Mouse (Mus musculus): ENCODE data around the gene Dnajc15. TPM values are rescaled to one million over a fixed set of nuclear protein-coding genes. Genes with fewer than 3 reads are reported as not detected.

Dnajc15 gene
- polyA plus RNA-seq, 1 experiment from 2014 or later = 119 TPM

DNA sequence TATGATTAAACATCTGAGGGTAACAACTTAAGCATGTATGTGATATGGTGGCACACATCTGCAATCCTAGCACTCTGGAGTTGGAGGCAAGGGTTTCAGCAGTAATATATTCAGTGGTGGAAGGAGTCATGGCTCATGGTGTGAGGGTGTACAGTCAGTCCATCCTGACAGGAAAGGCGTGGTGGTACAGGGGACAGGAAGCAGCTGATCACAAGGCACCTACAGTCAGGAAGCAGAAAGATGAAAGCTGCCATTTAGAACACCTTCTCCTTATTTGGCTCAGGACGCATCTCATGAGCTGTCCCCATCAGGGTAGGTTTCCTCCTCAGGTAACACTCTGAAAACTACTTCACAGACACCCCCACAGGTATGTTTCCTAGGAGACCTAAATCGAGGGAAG, 4.0 kb downstream of the Dnajc15 start:
- H3K4me1 ChIP-seq (ENCODE audit: control insufficient read depth, insufficient read depth, low read length) = no peaks in the 10 kb centered on the region
- WGBS = 80% methylated on average over 3 of the region's 3 CpGs
- no peaks in the 10 kb centered on the region for H3K9me3 ChIP-seq (ENCODE audit: control insufficient read depth, low read length)
- H3K4me3 ChIP-seq (ENCODE audit: low read depth, low read length) = no peak overlapping the region
- ATAC-seq (ENCODE audit: insufficient number of reproducible peaks, low FRiP score, low TSS enrichment, low read depth) (no peak), DNase-seq (ENCODE audit: low spot score) (no peak)
- no peaks in the 10 kb centered on the region for H3K36me3 ChIP-seq (ENCODE audit: control insufficient read depth, insufficient read depth, low read length)
- H3K9ac ChIP-seq (ENCODE audit: low read length) = no peak overlapping the region
- H3K27ac ChIP-seq (replicated peaks; ENCODE audit: low read depth, low read length) = no peak overlapping the region
- H3K4me2 ChIP-seq (ENCODE audit: low read depth, severe bottlenecking) = no peak overlapping the region
- H3K27me3 ChIP-seq (ENCODE audit: control insufficient read depth, insufficient read depth, low read length) = no peaks in the 10 kb centered on the region

DNA sequence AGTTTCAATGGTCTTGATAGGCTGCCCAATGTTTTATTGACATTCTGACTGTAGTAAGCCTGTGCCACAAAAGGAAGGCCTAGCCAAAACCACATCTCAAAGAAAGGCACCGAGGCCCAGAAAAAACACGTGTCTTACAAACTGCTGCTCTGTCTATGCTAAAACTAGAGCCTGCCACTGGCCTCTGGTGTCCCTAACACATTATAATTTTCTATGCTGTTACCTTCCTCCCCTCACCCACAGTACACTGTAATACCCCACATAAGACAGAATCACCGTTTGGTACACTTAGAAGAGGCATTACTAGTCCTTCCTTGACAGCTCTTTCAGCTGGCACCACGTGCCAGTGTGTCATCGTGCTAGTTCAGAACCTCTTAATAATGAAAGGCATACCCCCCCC, 7.3 kb downstream of the Dnajc15 start:
- ATAC-seq (ENCODE audit: insufficient number of reproducible peaks, low FRiP score, low TSS enrichment, low read depth) (no peak), DNase-seq (ENCODE audit: low spot score) (no peak)
- H3K4me3 ChIP-seq (ENCODE audit: low read depth, low read length) = no peak overlapping the region
- H3K4me1 ChIP-seq (ENCODE audit: control insufficient read depth, insufficient read depth, low read length) = no peaks in the 10 kb centered on the region
- H3K27me3 ChIP-seq (ENCODE audit: control insufficient read depth, insufficient read depth, low read length) = no peaks in the 10 kb centered on the region
- H3K4me2 ChIP-seq (ENCODE audit: low read depth, severe bottlenecking) = no peak overlapping the region
- H3K9me3 ChIP-seq (ENCODE audit: control insufficient read depth, low read length) = no peaks in the 10 kb centered on the region
- no peak overlapping the region for H3K27ac ChIP-seq (replicated peaks; ENCODE audit: low read depth, low read length)
- 92% methylated on average over 5 of the region's 5 CpGs for WGBS
- H3K36me3 ChIP-seq (ENCODE audit: control insufficient read depth, insufficient read depth, low read length) = no peaks in the 10 kb centered on the region
- no peak overlapping the region for H3K9ac ChIP-seq (ENCODE audit: low read length)

DNA sequence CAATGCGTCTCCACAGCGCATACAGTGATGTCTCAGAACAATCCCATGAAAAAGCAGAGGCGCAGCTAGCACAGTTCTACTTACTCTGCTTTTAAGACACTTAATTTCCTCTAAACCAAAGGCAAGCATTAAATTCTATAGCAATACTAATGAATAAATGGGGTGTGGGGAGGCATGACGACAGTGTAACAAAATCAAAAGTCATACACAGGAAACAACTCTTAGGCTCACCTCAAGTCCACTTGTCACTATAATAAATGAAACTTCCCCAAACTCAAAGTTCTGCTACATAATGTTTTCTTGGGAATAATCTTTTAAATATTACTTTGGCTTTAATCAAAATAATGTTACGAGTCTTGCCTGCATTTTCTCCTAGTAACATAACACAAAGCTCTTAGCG, 10.4 kb downstream of the Dnajc15 start:
- WGBS = 87% methylated on average over 6 of the region's 6 CpGs
- H3K4me1 ChIP-seq (ENCODE audit: control insufficient read depth, insufficient read depth, low read length) = 0 out of 2 replicates have a peak, but pooled peaks cover 3% of the 10 kb centered on the region
- DNase-seq (ENCODE audit: low spot score) (no peak), ATAC-seq (ENCODE audit: insufficient number of reproducible peaks, low FRiP score, low TSS enrichment, low read depth) (no peak)
- no peak overlapping the region for H3K4me2 ChIP-seq (ENCODE audit: low read depth, severe bottlenecking)
- no peak overlapping the region for H3K9ac ChIP-seq (ENCODE audit: low read length)
- H3K4me3 ChIP-seq (ENCODE audit: low read depth, low read length) = no peak overlapping the region
- H3K36me3 ChIP-seq (ENCODE audit: control insufficient read depth, insufficient read depth, low read length) = no peaks in the 10 kb centered on the region
- no peaks in the 10 kb centered on the region for H3K27me3 ChIP-seq (ENCODE audit: control insufficient read depth, insufficient read depth, low read length)
- H3K27ac ChIP-seq (replicated peaks; ENCODE audit: low read depth, low read length) = no peak overlapping the region
- no peaks in the 10 kb centered on the region for H3K9me3 ChIP-seq (ENCODE audit: control insufficient read depth, low read length)

DNA sequence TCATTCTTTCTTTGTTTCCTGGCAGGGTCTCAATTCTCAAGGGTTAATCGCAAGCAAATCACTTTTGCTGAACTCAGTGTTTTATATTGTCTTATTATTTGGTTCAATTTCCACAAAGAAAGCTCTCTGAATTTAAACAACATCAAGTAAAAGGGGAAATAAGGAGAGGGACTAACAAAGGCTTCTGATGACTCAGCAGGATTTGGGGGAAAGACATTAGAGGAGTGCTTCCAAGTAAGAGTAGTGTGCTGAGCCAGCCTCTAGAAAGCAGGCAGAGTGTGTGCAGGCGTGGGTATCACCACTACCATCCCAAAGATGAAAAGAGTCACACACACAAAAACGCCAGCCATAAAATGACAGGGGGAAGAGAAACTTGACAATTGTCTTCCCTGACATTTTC, 10.9 kb downstream of the Dnajc15 start:
- Histone ChIP-seq H3K4me1 (ENCODE audit: control insufficient read depth, insufficient read depth, low read length) (0 out of 2 replicates have a peak, but pooled peaks cover 3% of the 10 kb centered on the region), H3K27me3 (ENCODE audit: control insufficient read depth, insufficient read depth, low read length) (no peaks in the 10 kb centered on the region), H3K4me2 (ENCODE audit: low read depth, severe bottlenecking) (no peak overlapping the region), H3K27ac (replicated peaks; ENCODE audit: low read depth, low read length) (no peak overlapping the region), H3K4me3 (ENCODE audit: low read depth, low read length) (no peak overlapping the region), H3K36me3 (ENCODE audit: control insufficient read depth, insufficient read depth, low read length) (no peaks in the 10 kb centered on the region), H3K9ac (ENCODE audit: low read length) (no peak overlapping the region), H3K9me3 (ENCODE audit: control insufficient read depth, low read length) (no peaks in the 10 kb centered on the region)
- no peak for ATAC-seq (ENCODE audit: insufficient number of reproducible peaks, low FRiP score, low TSS enrichment, low read depth)
- no peak for DNase-seq (ENCODE audit: low spot score)
- WGBS = 90% methylated on average over 3 of the region's 3 CpGs

DNA sequence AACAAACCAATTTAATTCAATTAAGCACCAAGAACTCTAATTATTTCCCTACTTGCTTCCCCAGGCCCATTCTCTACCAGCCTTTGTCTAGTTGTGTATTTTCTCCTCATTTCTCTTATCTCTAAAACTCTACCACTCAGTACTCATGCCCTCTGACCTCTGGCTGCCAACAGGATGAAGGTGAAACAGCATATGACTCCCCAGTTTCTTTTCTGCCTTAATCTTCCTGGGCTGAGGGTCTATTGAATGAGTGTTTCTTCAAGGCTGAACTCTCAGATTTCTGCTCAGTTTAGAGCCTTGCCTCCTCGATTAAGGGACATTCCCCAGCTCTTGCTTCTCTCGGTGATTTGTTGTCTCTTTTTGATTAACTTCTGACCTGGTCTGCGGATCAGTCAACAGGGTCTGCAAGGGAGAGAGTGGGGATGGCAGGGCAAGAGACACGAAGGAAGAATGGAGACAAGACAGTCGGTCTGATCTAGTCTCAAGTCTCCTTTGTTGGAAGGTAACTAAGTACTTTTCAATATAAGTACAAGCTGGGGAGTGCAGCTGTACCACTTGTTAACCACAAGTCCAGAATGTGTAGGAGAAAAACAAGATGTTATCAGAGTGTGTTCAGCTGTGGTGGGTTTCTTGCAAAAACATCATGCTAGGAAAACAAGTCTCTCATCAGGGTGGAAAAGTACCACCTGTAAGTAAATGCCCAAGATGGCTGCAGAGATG, 13.9 kb downstream of the Dnajc15 start:
- Histone ChIP-seq H3K4me1 (ENCODE audit: control insufficient read depth, insufficient read depth, low read length) (0 out of 2 replicates have a peak, but pooled peaks cover 3% of the 10 kb centered on the region), H3K4me2 (ENCODE audit: low read depth, severe bottlenecking) (no peak overlapping the region), H3K9ac (ENCODE audit: low read length) (no peak overlapping the region), H3K27ac (replicated peaks; ENCODE audit: low read depth, low read length) (no peak overlapping the region), H3K36me3 (ENCODE audit: control insufficient read depth, insufficient read depth, low read length) (no peaks in the 10 kb centered on the region), H3K9me3 (ENCODE audit: control insufficient read depth, low read length) (no peaks in the 10 kb centered on the region), H3K4me3 (ENCODE audit: low read depth, low read length) (no peak overlapping the region), H3K27me3 (ENCODE audit: control insufficient read depth, insufficient read depth, low read length) (no peaks in the 10 kb centered on the region)
- DNase-seq (ENCODE audit: low spot score) = no peak
- 55% methylated on average over 5 of the region's 5 CpGs for WGBS
- ATAC-seq (ENCODE audit: insufficient number of reproducible peaks, low FRiP score, low TSS enrichment, low read depth) = no peak

DNA sequence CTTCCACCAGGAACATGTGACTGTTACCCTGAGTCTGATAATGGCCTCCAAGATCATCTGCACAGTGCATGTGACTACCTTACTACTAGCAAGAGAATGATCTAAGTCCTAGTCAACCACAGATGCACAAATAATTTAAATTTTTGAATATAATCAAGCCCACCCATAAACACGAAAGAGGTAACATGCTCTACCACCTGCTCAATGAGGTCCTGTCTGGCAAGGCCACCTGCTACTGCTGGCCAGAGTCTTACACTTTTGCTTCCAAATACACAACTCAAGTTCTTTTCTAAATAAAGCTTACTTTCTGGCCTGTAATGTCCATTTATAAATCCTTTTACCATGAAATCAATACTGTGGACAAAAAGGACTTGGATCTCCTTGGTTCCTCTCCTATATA, 15.0 kb downstream of the Dnajc15 start:
- WGBS = 83% methylated on average over 1 of the region's 1 CpGs
- H3K27me3 ChIP-seq (ENCODE audit: control insufficient read depth, insufficient read depth, low read length) = no peaks in the 10 kb centered on the region

DNA sequence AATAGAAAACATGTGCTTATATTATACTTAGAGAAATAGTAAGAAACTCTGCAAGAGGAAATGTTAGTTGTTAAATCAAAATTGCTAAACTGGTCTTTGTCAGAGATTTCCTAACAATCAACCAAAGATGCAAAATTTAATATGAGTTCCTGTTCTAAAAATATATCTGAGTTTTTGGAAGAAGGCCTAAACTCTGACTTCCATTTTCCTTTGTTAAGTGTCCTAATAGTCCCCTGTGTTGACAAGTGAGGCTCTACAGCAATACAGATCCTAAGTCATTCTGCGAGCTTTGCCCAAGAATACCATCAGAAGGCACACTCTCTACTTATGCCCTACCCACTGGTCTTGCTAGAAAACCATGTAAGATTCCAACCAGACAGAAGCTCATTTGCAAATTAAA, 21.0 kb downstream of the Dnajc15 start:
- H3K9ac ChIP-seq (ENCODE audit: low read length) = no peak overlapping the region
- no peak overlapping the region for H3K4me3 ChIP-seq (ENCODE audit: low read depth, low read length)
- H3K9me3 ChIP-seq (ENCODE audit: control insufficient read depth, low read length) = no peaks in the 10 kb centered on the region
- H3K4me1 ChIP-seq (ENCODE audit: control insufficient read depth, insufficient read depth, low read length) = no peaks in the 10 kb centered on the region
- H3K27ac ChIP-seq (replicated peaks; ENCODE audit: low read depth, low read length) = no peak overlapping the region
- WGBS = 88% methylated on average over 1 of the region's 1 CpGs
- no peaks in the 10 kb centered on the region for H3K27me3 ChIP-seq (ENCODE audit: control insufficient read depth, insufficient read depth, low read length)
- DNase-seq (ENCODE audit: low spot score) (no peak), ATAC-seq (ENCODE audit: insufficient number of reproducible peaks, low FRiP score, low TSS enrichment, low read depth) (no peak)
- H3K36me3 ChIP-seq (ENCODE audit: control insufficient read depth, insufficient read depth, low read length) = 0 out of 2 replicates have a peak, but pooled peaks cover 2% of the 10 kb centered on the region
- H3K4me2 ChIP-seq (ENCODE audit: low read depth, severe bottlenecking) = no peak overlapping the region

More for the DNA sequence above, 15.0 kb downstream of the Dnajc15 start:
- H3K9me3 ChIP-seq (ENCODE audit: control insufficient read depth, low read length) = no peaks in the 10 kb centered on the region
- H3K4me2 ChIP-seq (ENCODE audit: low read depth, severe bottlenecking) = no peak overlapping the region
- DNase-seq (ENCODE audit: low spot score) = no peak
- no peak overlapping the region for H3K27ac ChIP-seq (replicated peaks; ENCODE audit: low read depth, low read length)
- no peak overlapping the region for H3K4me3 ChIP-seq (ENCODE audit: low read depth, low read length)
- no peaks in the 10 kb centered on the region for H3K36me3 ChIP-seq (ENCODE audit: control insufficient read depth, insufficient read depth, low read length)
- H3K9ac ChIP-seq (ENCODE audit: low read length) = no peak overlapping the region
- H3K4me1 ChIP-seq (ENCODE audit: control insufficient read depth, insufficient read depth, low read length) = 0 out of 2 replicates have a peak, but pooled peaks cover 3% of the 10 kb centered on the region
- ATAC-seq (ENCODE audit: insufficient number of reproducible peaks, low FRiP score, low TSS enrichment, low read depth) = no peak

DNA sequence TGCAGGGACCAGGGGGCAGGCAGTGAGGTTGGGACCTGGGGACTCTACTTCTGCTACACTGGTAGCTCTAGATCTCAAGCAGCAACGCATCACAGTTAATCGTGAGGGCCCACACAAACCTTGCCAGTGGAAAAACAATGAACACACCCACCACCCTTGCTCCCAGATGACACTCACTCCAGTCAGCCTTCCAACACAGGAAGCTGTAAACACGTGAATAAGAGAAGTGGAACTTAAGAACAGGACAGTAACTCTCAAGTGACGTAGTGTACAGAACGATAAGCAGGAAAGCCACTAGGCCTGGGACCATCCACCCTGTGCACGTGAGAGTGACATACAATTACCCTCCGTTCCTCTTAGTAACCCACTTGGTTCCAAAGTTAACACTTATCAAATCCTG, 25.1 kb downstream of the Dnajc15 start:
- H3K4me2 ChIP-seq (ENCODE audit: low read depth, severe bottlenecking) = no peak overlapping the region
- H3K27me3 ChIP-seq (ENCODE audit: control insufficient read depth, insufficient read depth, low read length) = no peaks in the 10 kb centered on the region
- WGBS = 87% methylated on average over 7 of the region's 7 CpGs
- DNase-seq (ENCODE audit: low spot score) = no peak
- no peak overlapping the region for H3K9ac ChIP-seq (ENCODE audit: low read length)
- ATAC-seq (ENCODE audit: insufficient number of reproducible peaks, low FRiP score, low TSS enrichment, low read depth) = no peak
- H3K4me3 ChIP-seq (ENCODE audit: low read depth, low read length) = no peak overlapping the region
- H3K4me1 ChIP-seq (ENCODE audit: control insufficient read depth, insufficient read depth, low read length) = no peaks in the 10 kb centered on the region
- H3K27ac ChIP-seq (replicated peaks; ENCODE audit: low read depth, low read length) = no peak overlapping the region
- H3K36me3 ChIP-seq (ENCODE audit: control insufficient read depth, insufficient read depth, low read length) = 0 out of 2 replicates have a peak, but pooled peaks cover 2% of the 10 kb centered on the region
- no peaks in the 10 kb centered on the region for H3K9me3 ChIP-seq (ENCODE audit: control insufficient read depth, low read length)

DNA sequence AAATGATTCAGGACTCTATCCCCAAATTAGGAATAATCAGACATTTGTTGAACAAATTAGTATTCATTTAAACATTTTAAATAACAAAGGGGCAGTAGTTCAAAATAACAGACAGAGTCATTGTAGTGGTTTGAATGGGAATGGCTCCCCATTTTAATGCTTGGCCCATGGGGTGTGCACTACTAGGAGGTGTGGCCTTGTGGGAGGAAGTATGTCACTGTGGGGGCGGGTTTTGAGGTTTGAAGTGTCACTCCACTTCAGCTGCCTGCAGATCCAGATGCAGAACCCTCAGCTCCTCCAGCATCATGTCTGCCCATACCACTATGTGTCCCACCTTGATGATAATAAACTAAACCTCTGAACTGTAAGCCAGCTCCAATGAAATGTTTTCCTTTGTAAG, 26.6 kb downstream of the Dnajc15 start:
- DNase-seq (ENCODE audit: low spot score) (no peak), ATAC-seq (ENCODE audit: insufficient number of reproducible peaks, low FRiP score, low TSS enrichment, low read depth) (no peak)
- no peak overlapping the region for H3K4me3 ChIP-seq (ENCODE audit: low read depth, low read length)
- H3K4me2 ChIP-seq (ENCODE audit: low read depth, severe bottlenecking) = no peak overlapping the region
- H3K9ac ChIP-seq (ENCODE audit: low read length) = no peak overlapping the region
- no peaks in the 10 kb centered on the region for H3K9me3 ChIP-seq (ENCODE audit: control insufficient read depth, low read length)
- 0 out of 2 replicates have a peak, but pooled peaks cover 2% of the 10 kb centered on the region for H3K36me3 ChIP-seq (ENCODE audit: control insufficient read depth, insufficient read depth, low read length)
- H3K4me1 ChIP-seq (ENCODE audit: control insufficient read depth, insufficient read depth, low read length) = no peaks in the 10 kb centered on the region
- H3K27ac ChIP-seq (replicated peaks; ENCODE audit: low read depth, low read length) = no peak overlapping the region
- 85% methylated on average over 1 of the region's 1 CpGs for WGBS
- no peaks in the 10 kb centered on the region for H3K27me3 ChIP-seq (ENCODE audit: control insufficient read depth, insufficient read depth, low read length)
